Mouse (Mus musculus) lung, postnatal 0 days (tissue): Measurements from ENCODE around the gene Vmn2r106. TPM values are rescaled to one million over a fixed set of nuclear protein-coding genes. Genes with fewer than 3 reads are reported as not detected.

Experiments
- ATAC-seq: fragments of 200-750 bp; cut with Nextera tagmentation; 2 replicates; pipeline ENCODE4 v1.8.0; 2017; ENCODE audit warnings: moderate library complexity
- DNase-seq: peaks from one replicate; pipeline ENCODE4 v3.0.0-alpha.2; 2016; ENCODE audit warnings: low spot score
- H3K27ac ChIP-seq: fragments of 300-500 bp; sonication (generic); 2 replicates; pipeline ENCODE4 v1.5.1; 2014; ENCODE audit warnings: antibody characterized with exemption, mild to moderate bottlenecking, low read length, mixed read lengths
- H3K27me3 ChIP-seq: fragments of 300-500 bp; sonication (generic); replicated peaks from 2 replicates; pipeline ENCODE4 v1.6.1; 2014; ENCODE audit warnings: low read length, mixed read lengths; ENCODE audit not compliant: insufficient read depth
- H3K36me3 ChIP-seq: fragments of 300-500 bp; sonication (generic); 2 replicates; pipeline ENCODE4 v1.6.1; 2014; ENCODE audit warnings: low read length, mixed read lengths; ENCODE audit not compliant: insufficient read depth
- H3K4me1 ChIP-seq: fragments of 300-500 bp; sonication (generic); 2 replicates; pipeline ENCODE4 v1.6.1; 2014; ENCODE audit warnings: antibody characterized with exemption, low read depth, low read length, mixed read lengths; ENCODE audit not compliant: insufficient read depth
- H3K4me2 ChIP-seq: fragments of 300-500 bp; sonication (generic); replicated peaks from 2 replicates; pipeline ENCODE4 v1.6.1; 2014; ENCODE audit warnings: low read depth, mild to moderate bottlenecking, low read length, moderate library complexity, mixed read lengths
- H3K4me3 ChIP-seq: fragments of 300-500 bp; sonication (generic); 2 replicates; pipeline ENCODE4 v1.5.1; 2014; ENCODE audit warnings: low read depth, low read length
- H3K9ac ChIP-seq: fragments of 300-500 bp; sonication (generic); replicated peaks from 2 replicates; pipeline ENCODE4 v1.6.1; 2014; ENCODE audit warnings: low read depth, mild to moderate bottlenecking
- H3K9me3 ChIP-seq: fragments of 300-500 bp; sonication (generic); 2 replicates; pipeline ENCODE4 v1.6.1; 2016; ENCODE audit warnings: low read length, mixed read lengths
- CTCF ChIP-seq: IDR thresholded peaks from 2 replicates; pipeline ENCODE4 v1.5.1; 2016; ENCODE audit warnings: antibody characterized with exemption, mild to moderate bottlenecking
- EP300 ChIP-seq: IDR thresholded peaks from 2 replicates; pipeline ENCODE4 v1.6.1; 2016; ENCODE audit warnings: antibody characterized with exemption, mild to moderate bottlenecking, control low read depth
- WGBS: fragments of 180-500 bp; shearing (Covaris S2); extraction: QIAGEN DNeasy Blood & Tissue Kit; methylation state at CpG from one replicate; pipeline ENCODE4 v1.1.7; 2014; 5-methylcytosine and 5-hydroxymethylcytosine counted together
- polyA plus RNA-seq: library from polyadenylated mRNA; unstranded; fragments of >200 nt; fragmentation: Nextera tagmentation; extraction: Ambion mirVana; gene quantifications from 2 replicates; pipeline ENCODE4 v1.2.1, GENCODE M21; 2015

The Vmn2r106 gene
- not detected in 2 replicates for polyA plus RNA-seq

DNA sequence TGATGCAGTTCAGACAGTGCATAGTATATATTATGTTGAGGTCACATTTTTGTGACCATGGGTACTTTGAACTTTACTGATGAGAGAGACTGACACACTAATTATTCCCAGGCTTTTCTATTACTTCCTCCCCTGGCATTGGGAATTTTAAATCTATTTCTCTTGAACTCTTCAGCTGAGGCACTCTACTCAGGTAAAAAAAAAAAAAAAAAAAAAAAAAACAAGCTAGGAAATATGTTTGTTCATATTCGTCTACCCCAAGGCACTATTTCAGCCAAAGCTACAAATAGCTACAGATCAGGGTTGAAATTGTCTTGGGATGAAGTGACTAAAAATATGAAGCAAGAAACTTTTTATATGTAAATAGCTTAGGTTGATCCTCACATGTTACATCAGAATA lies at the start of gene Vmn2r106:
Gene Vmn2r106, minus strand, starts transcription at position 101 of the 400 bp plus-strand sequence.
- DNase-seq (no peak), ATAC-seq (no peak)
- WGBS = 62% methylated on average over 1 of the region's 1 CpGs
- Histone ChIP-seq H3K36me3 (no peaks in the 10 kb centered on the region), H3K9ac (no peak within 1 kb of the TSS), H3K9me3 (no peaks in the 10 kb centered on the region), H3K27me3 (no peaks in the 10 kb centered on the region), H3K4me2 (no peak within 1 kb of the TSS), H3K27ac (no peak within 1 kb of the TSS), H3K4me3 (no peak within 1 kb of the TSS), H3K4me1 (no peaks in the 10 kb centered on the region)
- TF ChIP-seq CTCF = no peak
- TF ChIP-seq EP300 = no peak

DNA sequence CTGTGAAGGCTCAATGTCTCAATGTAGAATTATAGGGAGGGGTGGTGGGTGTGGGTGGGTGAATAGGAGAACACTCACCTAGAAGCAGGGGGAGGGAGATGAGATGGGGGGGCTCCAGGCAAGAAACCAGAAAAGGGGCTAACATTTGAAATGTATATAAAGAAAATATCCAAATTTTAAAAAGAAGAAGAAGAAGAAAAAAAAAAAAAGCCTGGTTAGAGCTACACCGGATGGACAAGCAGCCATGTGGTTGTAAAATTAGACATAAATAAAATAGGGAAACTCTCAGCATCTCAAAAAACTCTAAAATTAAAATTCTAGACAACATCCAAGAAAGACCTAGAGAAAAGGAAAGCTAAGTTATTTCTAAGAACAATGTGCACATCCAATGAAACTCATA lies 20.4 kb upstream of the Vmn2r106 start:
- ATAC-seq = no peak

DNA sequence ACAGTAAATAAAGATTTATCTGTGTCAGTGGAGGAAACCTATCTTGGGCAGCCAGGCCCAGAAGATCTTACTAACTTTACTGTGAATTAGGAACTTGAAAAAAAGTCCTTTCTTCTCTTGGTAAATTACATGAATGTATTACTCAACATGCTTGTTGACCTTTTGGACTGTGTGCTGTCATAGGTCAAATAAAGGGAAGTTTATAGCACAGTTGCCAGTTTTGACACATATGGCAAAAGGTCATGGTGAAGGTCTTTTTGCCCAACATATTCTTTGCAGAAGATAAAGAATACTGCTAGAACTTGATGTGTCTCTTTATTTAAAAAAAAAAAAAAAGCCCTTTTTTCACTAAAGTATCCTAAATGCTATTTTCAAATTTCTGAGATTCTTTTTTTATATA lies 1.6 kb upstream of the Vmn2r106 start:
- Histone ChIP-seq H3K36me3 (no peaks in the 10 kb centered on the region), H3K27me3 (no peaks in the 10 kb centered on the region), H3K4me1 (no peaks in the 10 kb centered on the region), H3K4me3 (no peak overlapping the region), H3K4me2 (no peak overlapping the region), H3K9me3 (no peaks in the 10 kb centered on the region), H3K27ac (no peak overlapping the region), H3K9ac (no peak overlapping the region)
- ATAC-seq (no peak), DNase-seq (no peak)
- no peak for TF ChIP-seq CTCF
- TF ChIP-seq EP300 = no peak

More for the DNA sequence above, 20.4 kb upstream of the Vmn2r106 start:
- Histone ChIP-seq H3K36me3 (no peaks in the 10 kb centered on the region), H3K27ac (no peak overlapping the region), H3K4me2 (no peak overlapping the region), H3K9me3 (no peaks in the 10 kb centered on the region), H3K4me3 (no peak overlapping the region), H3K27me3 (no peaks in the 10 kb centered on the region), H3K4me1 (no peaks in the 10 kb centered on the region), H3K9ac (no peak overlapping the region)
- TF ChIP-seq CTCF (no peak), EP300 (no peak)
- 88% methylated on average over 1 of the region's 1 CpGs for WGBS
- DNase-seq = no peak

DNA sequence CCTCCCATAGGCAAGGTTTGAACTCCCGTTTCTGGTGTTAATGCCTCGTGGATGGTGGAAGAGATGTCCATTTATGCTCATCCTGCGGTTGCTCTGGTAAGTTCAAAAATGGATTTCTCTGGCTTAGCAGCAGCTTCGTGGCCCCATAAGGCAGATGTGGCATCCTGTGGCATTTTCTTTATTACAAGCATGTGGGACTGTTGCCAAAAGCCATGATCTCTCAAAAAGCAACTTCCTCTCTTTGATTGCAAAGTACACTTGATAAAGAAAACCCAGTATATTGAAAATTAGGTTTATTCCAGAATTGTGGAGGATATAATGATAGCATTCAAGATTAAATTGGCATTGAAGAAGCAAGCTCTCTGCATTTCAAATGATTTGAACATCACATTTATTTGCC lies 29.8 kb downstream of the Vmn2r106 start:
- Histone ChIP-seq H3K9me3 (0 out of 2 replicates have a peak, but pooled peaks cover 6% of the 10 kb centered on the region), H3K4me3 (no peak overlapping the region), H3K9ac (no peak overlapping the region), H3K36me3 (no peaks in the 10 kb centered on the region), H3K27me3 (no peaks in the 10 kb centered on the region), H3K4me2 (no peak overlapping the region), H3K27ac (no peak overlapping the region), H3K4me1 (no peaks in the 10 kb centered on the region)
- TF ChIP-seq CTCF = no peak
- no peak for TF ChIP-seq EP300
- no peak for ATAC-seq
- no peak for DNase-seq
- 54% methylated on average over 4 of the region's 4 CpGs for WGBS

DNA sequence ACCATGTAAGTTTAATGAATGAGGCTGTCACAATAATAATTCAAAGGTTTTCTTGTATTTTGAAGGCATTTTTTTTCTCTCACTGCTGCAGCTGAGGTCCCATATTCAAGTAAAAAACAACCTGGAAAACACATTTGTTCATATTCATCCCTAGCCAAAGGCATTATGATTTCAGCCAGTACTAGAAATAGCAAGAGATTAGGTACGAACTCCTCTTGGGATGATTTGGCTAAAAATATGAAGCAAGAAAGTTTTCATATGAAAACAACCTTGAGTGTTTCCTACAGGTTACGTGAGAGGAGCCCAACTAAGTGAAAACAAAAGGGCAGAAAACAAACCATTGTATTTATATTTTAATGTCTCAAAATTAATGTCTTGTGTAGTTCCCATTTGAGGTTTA lies 50.4 kb downstream of the Vmn2r106 start, which contains the start of gene Vmn2r105:
Gene Vmn2r105, minus strand, starts transcription at position 101 of the 400 bp plus-strand sequence.
- Histone ChIP-seq H3K4me2 (no peak within 1 kb of the TSS), H3K36me3 (no peaks in the 10 kb centered on the region), H3K9ac (no peak within 1 kb of the TSS), H3K27ac (no peak within 1 kb of the TSS), H3K4me3 (no peak within 1 kb of the TSS), H3K9me3 (no peaks in the 10 kb centered on the region), H3K4me1 (no peaks in the 10 kb centered on the region), H3K27me3 (no peaks in the 10 kb centered on the region)
- no peak for ATAC-seq
- no peak for DNase-seq
- 61% methylated on average over 2 of the region's 2 CpGs for whole genome bisulfite sequencing
- no peak for TF ChIP-seq EP300
- no peak for TF ChIP-seq CTCF

Other genes starting within 250 kb of the Vmn2r106 start
- gene Vmn2r104, start 237.2 kb downstream of the Vmn2r106 start, polyA plus RNA-seq = not detected in 2 replicates
- not detected in 2 replicates for gene Fpr-rs7, start 171.3 kb downstream of the Vmn2r106 start, polyA plus RNA-seq
- not detected in 2 replicates for gene Fpr-rs6, start 102.5 kb downstream of the Vmn2r106 start, polyA plus RNA-seq
- not detected in 2 replicates for gene Vmn2r105, start 50.5 kb downstream of the Vmn2r106 start, polyA plus RNA-seq
- not detected in 2 replicates for gene Vmn2r107, start 59.7 kb upstream of the Vmn2r106 start, polyA plus RNA-seq
- gene Vmn1r224, start 128.6 kb upstream of the Vmn2r106 start, polyA plus RNA-seq = not detected in 2 replicates
- gene Vmn2r108, start 195.8 kb upstream of the Vmn2r106 start, polyA plus RNA-seq = not detected in 2 replicates
- not detected in 2 replicates for gene Vmn1r225, start 212.6 kb upstream of the Vmn2r106 start, polyA plus RNA-seq